Mouse (Mus musculus): Measurements from ENCODE around the gene Ces1e. TPM values are rescaled to one million over a fixed set of nuclear protein-coding genes. Genes with fewer than 3 reads are reported as not detected.

Ces1e gene
- 0.06 and 0.11 TPM in 2 replicates for polyA plus RNA-seq (2015; fragmentation: Nextera tagmentation; extraction: Ambion mirVana)

GRCm38 (mm10) chr8:93229446-93229845 is at the start of gene Ces1e:
Gene Ces1e (minus strand): TSS chr8:93229619.

DNA sequence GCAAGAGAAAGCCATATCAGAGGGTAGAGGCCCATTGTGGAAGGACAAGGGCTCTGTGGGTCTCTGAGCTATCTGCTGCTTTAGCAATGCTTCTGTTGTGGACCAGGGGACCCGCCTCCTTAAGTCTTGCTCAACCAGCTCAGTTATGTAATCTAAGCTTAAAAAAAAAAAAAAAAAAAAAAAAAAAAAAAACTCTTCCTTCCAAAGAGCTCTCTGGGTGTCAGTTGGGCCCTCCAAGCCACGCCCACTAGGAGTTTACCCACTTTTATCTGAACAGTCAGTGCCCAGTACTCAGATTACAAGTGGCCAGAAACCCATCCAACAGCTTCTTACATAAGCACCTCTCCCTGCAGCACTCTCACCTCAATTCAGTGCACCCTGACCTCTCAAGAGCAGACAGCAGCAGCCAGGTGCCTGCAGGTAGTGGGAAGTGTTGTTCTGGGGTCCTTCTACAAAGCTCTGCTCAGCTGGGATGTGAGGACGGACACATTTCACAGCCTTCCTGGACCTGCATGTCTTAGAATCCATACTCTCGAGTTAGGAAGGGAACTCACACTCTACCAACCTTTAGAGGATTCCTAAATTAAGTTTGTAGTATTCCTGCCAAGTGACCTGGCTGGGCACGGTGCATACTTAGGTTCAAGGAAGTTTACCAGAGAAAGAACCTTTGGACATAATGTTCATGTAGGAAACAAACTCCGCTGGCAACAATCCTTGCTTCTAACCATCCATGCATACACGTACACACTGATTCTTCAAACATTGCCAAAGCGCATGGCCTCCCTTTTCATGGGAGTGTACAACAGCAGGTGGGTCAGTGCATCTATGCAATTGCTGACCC is 31.5 kb downstream of the Ces1e start, which contains the start of gene Ces1d:
Ces1d (minus strand) TSS at position 154 of the 841 bp plus-strand sequence.

Other genes starting within 250 kb of the Ces1e start
- not detected in 2 replicates for gene Ces1a, start 181.4 kb downstream of the Ces1e start, polyA plus RNA-seq (2015; fragmentation: Nextera tagmentation; extraction: Ambion mirVana)
- gene Ces1b, start 149.6 kb downstream of the Ces1e start, polyA plus RNA-seq (2015; fragmentation: Nextera tagmentation; extraction: Ambion mirVana) = not detected in 2 replicates
- gene Ces1c, start 98.3 kb downstream of the Ces1e start, polyA plus RNA-seq (2015; fragmentation: Nextera tagmentation; extraction: Ambion mirVana) = 0.29 TPM in 1 of 2 replicates, not detected in the other
- gene Ces1d, start 31.8 kb downstream of the Ces1e start, polyA plus RNA-seq (2015; fragmentation: Nextera tagmentation; extraction: Ambion mirVana) = 0.21 and 0.28 TPM in 2 replicates
- gene Ces1f, start 50.1 kb upstream of the Ces1e start, polyA plus RNA-seq (2015; fragmentation: Nextera tagmentation; extraction: Ambion mirVana) = not detected in 2 replicates
- gene Ces1g, start 107.7 kb upstream of the Ces1e start, polyA plus RNA-seq (2015; fragmentation: Nextera tagmentation; extraction: Ambion mirVana) = 0.08 TPM in 1 of 2 replicates, not detected in the other
- gene Ces1h, start 150.1 kb upstream of the Ces1e start, polyA plus RNA-seq (2015; fragmentation: Nextera tagmentation; extraction: Ambion mirVana) = not detected in 2 replicates

Data from urinary bladder, postnatal 0 days (tissue).